Mouse (Mus musculus): ENCODE results near the gene Hspa12a. TPM values are rescaled to one million over a fixed set of nuclear protein-coding genes. Genes with fewer than 3 reads are reported as not detected.
"Not testable (repeated sequence)": the region's sequence is repeated elsewhere in the genome, so short reads cannot be mapped to it uniquely, and the experiment has no call there.

Gene Hspa12a
- polyA plus RNA-seq, 1 experiment: 6.6 TPM

GRCm38 (mm10) chr19:58903079-58903898, 40.2 kb downstream of the Hspa12a start:
- no peaks in the 10 kb centered on the region for H3K79me2 ChIP-seq (ENCODE audit: control insufficient read depth, insufficient read depth)
- no peak overlapping the region for H3ac ChIP-seq (ENCODE audit: control insufficient read depth, insufficient read length)
- no peaks in the 10 kb centered on the region for H3K36me3 ChIP-seq (ENCODE audit: control insufficient read depth, insufficient read depth)
- no peaks in the 10 kb centered on the region for H3K27me3 ChIP-seq (ENCODE audit: control insufficient read depth, insufficient read depth, insufficient read length)
- H3K4me2 ChIP-seq (ENCODE audit: low read depth): peak overlapping the region; percentile 87
- H3K4me3 ChIP-seq: no peak overlapping the region
- TF ChIP-seq SRF (IDR thresholded peaks at IDR 0.05; ENCODE audit: control insufficient read depth, insufficient read length, low read depth): no peak
- no peak for TF ChIP-seq TCF3 (IDR thresholded peaks at IDR 0.05; ENCODE audit: insufficient read length, low read depth)
- TF ChIP-seq REST (IDR thresholded peaks at IDR 0.05; ENCODE audit: insufficient read depth, insufficient read length): no peak
- no peak for TF ChIP-seq POLR2AphosphoS2 (IDR thresholded peaks at IDR 0.05; ENCODE audit: insufficient read length, low read depth)
- TF ChIP-seq USF1 (IDR thresholded peaks at IDR 0.05; ENCODE audit: low read depth): no peak
- no peak for TF ChIP-seq CEBPB (IDR thresholded peaks at IDR 0.05; ENCODE audit: insufficient read depth, poor library complexity, severe bottlenecking)
- no peak for TF ChIP-seq MAX (IDR thresholded peaks at IDR 0.05; ENCODE audit: low read depth)
- TF ChIP-seq MYOD1 (IDR thresholded peaks at IDR 0.05; ENCODE audit: control insufficient read depth in 1 of 3, insufficient read length in 2 of 3, low read depth in 2 of 3): no peak
- no peak for TF ChIP-seq POLR2A (IDR thresholded peaks at IDR 0.05; ENCODE audit: insufficient read length, low read depth)
- TF ChIP-seq E2F4 (IDR thresholded peaks at IDR 0.05; ENCODE audit: insufficient read depth): no peak
- no peak for TF ChIP-seq MYOG (IDR thresholded peaks at IDR 0.05; ENCODE audit: control insufficient read depth in 1 of 3, insufficient read depth in 1 of 3, insufficient read length in 2 of 3, low read depth in 2 of 3)
- TF ChIP-seq TCF12 (IDR thresholded peaks at IDR 0.05; ENCODE audit: insufficient read depth, poor library complexity, severe bottlenecking): no peak

GRCm38 (mm10) chr19:58900471-58900870, 43.0 kb downstream of the Hspa12a start:
- H3ac ChIP-seq (ENCODE audit: control insufficient read depth, insufficient read length); H3K79me2 ChIP-seq (ENCODE audit: control insufficient read depth, insufficient read depth); H3K36me3 ChIP-seq (ENCODE audit: control insufficient read depth, insufficient read depth); H3K4me3 ChIP-seq; H3K27me3 ChIP-seq (ENCODE audit: control insufficient read depth, insufficient read depth, insufficient read length); H3K4me2 ChIP-seq (ENCODE audit: low read depth): not testable (repeated sequence)

GRCm38 (mm10) chr19:58896216-58896615, 47.2 kb downstream of the Hspa12a start:
- no peak overlapping the region for H3K4me3 ChIP-seq
- H3K36me3 ChIP-seq (ENCODE audit: control insufficient read depth, insufficient read depth): no peaks in the 10 kb centered on the region
- H3K4me2 ChIP-seq (ENCODE audit: low read depth): no peak overlapping the region
- TF ChIP-seq MYOD1 (IDR thresholded peaks at IDR 0.05; ENCODE audit: control insufficient read depth in 1 of 3, insufficient read length in 2 of 3, low read depth in 2 of 3) (peak in 1 of 3 experiments; percentile 7), POLR2AphosphoS2 (IDR thresholded peaks at IDR 0.05; ENCODE audit: insufficient read length, low read depth) (no peak)
- no peaks in the 10 kb centered on the region for H3K27me3 ChIP-seq (ENCODE audit: control insufficient read depth, insufficient read depth, insufficient read length)
- no peaks in the 10 kb centered on the region for H3K79me2 ChIP-seq (ENCODE audit: control insufficient read depth, insufficient read depth)
- no peak overlapping the region for H3ac ChIP-seq (ENCODE audit: control insufficient read depth, insufficient read length)

GRCm38 (mm10) chr19:58889306-58890038, 54.0 kb downstream of the Hspa12a start:
- H3K79me2 ChIP-seq (ENCODE audit: control insufficient read depth, insufficient read depth): no peaks in the 10 kb centered on the region
- H3K27me3 ChIP-seq (ENCODE audit: control insufficient read depth, insufficient read depth, insufficient read length): no peaks in the 10 kb centered on the region
- no peak overlapping the region for H3K4me2 ChIP-seq (ENCODE audit: low read depth)
- no peaks in the 10 kb centered on the region for H3K36me3 ChIP-seq (ENCODE audit: control insufficient read depth, insufficient read depth)
- TF ChIP-seq MYOG (IDR thresholded peaks at IDR 0.05; ENCODE audit: control insufficient read depth in 1 of 3, insufficient read depth in 1 of 3, insufficient read length in 2 of 3, low read depth in 2 of 3) (no peak), TCF12 (IDR thresholded peaks at IDR 0.05; ENCODE audit: insufficient read depth, poor library complexity, severe bottlenecking) (no peak), USF1 (IDR thresholded peaks at IDR 0.05; ENCODE audit: low read depth) (no peak), MYOD1 (IDR thresholded peaks at IDR 0.05; ENCODE audit: control insufficient read depth in 1 of 3, insufficient read length in 2 of 3, low read depth in 2 of 3) (no peak), SRF (IDR thresholded peaks at IDR 0.05; ENCODE audit: control insufficient read depth, insufficient read length, low read depth) (no peak), POLR2AphosphoS2 (IDR thresholded peaks at IDR 0.05; ENCODE audit: insufficient read length, low read depth) (no peak)
- H3ac ChIP-seq (ENCODE audit: control insufficient read depth, insufficient read length): no peak overlapping the region
- no peak overlapping the region for H3K4me3 ChIP-seq

- no peak overlapping the region for H3K4me3 ChIP-seq
- no peak overlapping the region for H3K4me2 ChIP-seq (ENCODE audit: low read depth)
- no peak for TF ChIP-seq TCF3 (IDR thresholded peaks at IDR 0.05; ENCODE audit: insufficient read length, low read depth)
- TF ChIP-seq TCF12 (IDR thresholded peaks at IDR 0.05; ENCODE audit: insufficient read depth, poor library complexity, severe bottlenecking): no peak
- no peak for TF ChIP-seq SRF (IDR thresholded peaks at IDR 0.05; ENCODE audit: control insufficient read depth, insufficient read length, low read depth)
- TF ChIP-seq MYOD1 (IDR thresholded peaks at IDR 0.05; ENCODE audit: control insufficient read depth in 1 of 3, insufficient read length in 2 of 3, low read depth in 2 of 3): no peak
- TF ChIP-seq MYOG (IDR thresholded peaks at IDR 0.05; ENCODE audit: control insufficient read depth in 1 of 3, insufficient read depth in 1 of 3, insufficient read length in 2 of 3, low read depth in 2 of 3): no peak
- no peak for TF ChIP-seq POLR2A (IDR thresholded peaks at IDR 0.05; ENCODE audit: insufficient read length, low read depth)
- no peak for TF ChIP-seq POLR2AphosphoS2 (IDR thresholded peaks at IDR 0.05; ENCODE audit: insufficient read length, low read depth)
- TF ChIP-seq MAX (IDR thresholded peaks at IDR 0.05; ENCODE audit: low read depth): no peak
- TF ChIP-seq E2F4 (IDR thresholded peaks at IDR 0.05; ENCODE audit: insufficient read depth): no peak
- no peak for TF ChIP-seq CEBPB (IDR thresholded peaks at IDR 0.05; ENCODE audit: insufficient read depth, poor library complexity, severe bottlenecking)
- no peak for TF ChIP-seq REST (IDR thresholded peaks at IDR 0.05; ENCODE audit: insufficient read depth, insufficient read length)
- no peak for TF ChIP-seq USF1 (IDR thresholded peaks at IDR 0.05; ENCODE audit: low read depth)
- H3K27me3 ChIP-seq (ENCODE audit: control insufficient read depth, insufficient read depth, insufficient read length): no peaks in the 10 kb centered on the region
- H3K36me3 ChIP-seq (ENCODE audit: control insufficient read depth, insufficient read depth): no peaks in the 10 kb centered on the region
- no peaks in the 10 kb centered on the region for H3K79me2 ChIP-seq (ENCODE audit: control insufficient read depth, insufficient read depth)
- no peak overlapping the region for H3ac ChIP-seq (ENCODE audit: control insufficient read depth, insufficient read length)
These were observed 57.0 kb downstream of the Hspa12a start for GRCm38 (mm10) chr19:58886467-58886866.

All from myocyte (in vitro differentiated cells).